ENCODE assay signal across 11 mouse cellular contexts in the genomic region with DNA sequence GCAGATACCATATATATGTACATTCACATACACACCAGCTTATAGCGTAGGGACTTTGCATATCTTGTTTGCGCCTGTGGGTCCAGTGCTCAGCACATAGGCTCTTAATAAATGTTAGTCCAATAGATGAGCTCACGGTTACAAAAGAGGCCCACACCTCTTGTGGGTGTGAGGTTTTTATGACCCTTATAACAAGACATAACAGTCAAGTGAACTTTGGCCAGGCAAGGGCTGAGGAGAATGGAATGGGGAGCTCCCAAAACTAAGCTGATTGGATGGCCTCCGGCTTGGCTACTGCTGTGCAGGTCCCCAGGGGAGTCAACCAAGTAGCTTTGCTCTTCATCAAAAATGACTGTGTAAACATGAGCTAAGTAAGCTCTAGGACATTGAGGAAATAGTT.
DNase-seq lines count a peak whose midpoint lies in the region; ATAC-seq and TF ChIP-seq lines count a peak whose summit lies in the region.
"Had no signal": no experiment of that assay in that cellular context is flagged by ENCODE, and none has a peak within 500 bp of the region (broad histone marks: within the 10 kb centered on the region; RNA-seq: fewer than 3 reads in every experiment).

No protein-coding gene starts in this region.

- WGBS in kidney, embryonic 15.5 days = 62% methylated on average over 4 of the region's 4 CpGs
- WGBS in intestine, embryonic 16.5 days = 44% methylated on average over 4 of the region's 4 CpGs

- H3K4me3 ChIP-seq in kidney, embryonic 15.5 days (replicated peaks) = no peak overlapping the region
- no peak overlapping the region for H3K4me3 ChIP-seq in gastrocnemius, adult 2 months
- no peak overlapping the region for H3K4me3 ChIP-seq in intestine, embryonic 16.5 days (ENCODE audit: low read length)
- H3K4me3 ChIP-seq: hindbrain, embryonic 13.5 days; liver, embryonic 12.5 days had no signal

- no peaks in the 10 kb centered on the region for H3K4me1 ChIP-seq in kidney, embryonic 15.5 days
- peaks cover 22% of the 10 kb centered on the region for H3K4me1 ChIP-seq in intestine, embryonic 16.5 days (ENCODE audit: control insufficient read depth, insufficient read depth, low read length)
- H3K4me1 ChIP-seq: liver, embryonic 12.5 days had no signal

- H3K9ac ChIP-seq in kidney, embryonic 15.5 days = no peak overlapping the region
- no peak overlapping the region for H3K9ac ChIP-seq in intestine, embryonic 16.5 days (ENCODE audit: low read depth, low read length)
- H3K9ac ChIP-seq: hindbrain, embryonic 13.5 days; liver, embryonic 12.5 days had no signal

- no peak for TF ChIP-seq CTCF in gastrocnemius, adult 2 months (IDR thresholded peaks at IDR 0.05)

- DNase-seq in kidney, adult 11 months = peak; percentile 47
- DNase-seq in gastrocnemius, adult 2 months = peak; percentile 60
- peak; percentile 62 for DNase-seq in skeletal muscle tissue, adult 2 months (ENCODE audit: low read depth, low spot score)
- DNase-seq in cerebellum, adult 9-11 months = no peak
- DNase-seq: layer of hippocampus, adult 9-11 months; retina, postnatal 1 day had no signal

- intact Hi-C loops in gastrocnemius, adult 2 months (cut with DNase I) = no loop called here

- no peak overlapping the region for H3K27ac ChIP-seq in kidney, embryonic 15.5 days
- H3K27ac ChIP-seq in gastrocnemius, adult 2 months = no peak overlapping the region
- no peak overlapping the region for H3K27ac ChIP-seq in intestine, embryonic 16.5 days (ENCODE audit: low read length)
- H3K27ac ChIP-seq: hindbrain, embryonic 13.5 days; liver, embryonic 12.5 days had no signal

- H3K27me3 ChIP-seq in kidney, embryonic 15.5 days = no peaks in the 10 kb centered on the region
- no peaks in the 10 kb centered on the region for H3K27me3 ChIP-seq in intestine, embryonic 16.5 days (replicated peaks; ENCODE audit: control insufficient read depth, insufficient read depth, low read length)
- H3K27me3 ChIP-seq: liver, embryonic 12.5 days had no signal

- no peaks in the 10 kb centered on the region for H3K9me3 ChIP-seq in kidney, embryonic 15.5 days (replicated peaks)
- H3K9me3 ChIP-seq in intestine, embryonic 16.5 days (ENCODE audit: control insufficient read depth, low read length) = no peaks in the 10 kb centered on the region
- H3K9me3 ChIP-seq: hindbrain, embryonic 13.5 days; liver, embryonic 12.5 days had no signal

- no peak; the same call in 1 of the 2 replicates for ATAC-seq in kidney, embryonic 15.5 days (replicated peaks; ENCODE audit: low FRiP score)
- ATAC-seq in intestine, embryonic 16.5 days = peak; percentile 93
- ATAC-seq in CD4-positive, CD25-positive, alpha-beta regulatory T cell, adult 4 months = no peak
- ATAC-seq: liver, embryonic 12.5 days had no signal

- H3K4me2 ChIP-seq in kidney, embryonic 15.5 days = no peak overlapping the region
- H3K4me2 ChIP-seq in intestine, embryonic 16.5 days (ENCODE audit: low read depth, low read length) = no peak overlapping the region
- H3K4me2 ChIP-seq: hindbrain, embryonic 13.5 days; liver, embryonic 12.5 days had no signal

- H3K36me3 ChIP-seq in kidney, embryonic 15.5 days = 0 out of 2 replicates have a peak, but pooled peaks cover 8% of the 10 kb centered on the region
- no peaks in the 10 kb centered on the region for H3K36me3 ChIP-seq in intestine, embryonic 16.5 days (ENCODE audit: control insufficient read depth, insufficient read depth, low read length)
- H3K36me3 ChIP-seq: hindbrain, embryonic 13.5 days; liver, embryonic 12.5 days had no signal
